Mouse (Mus musculus) heart, embryonic 14.5 days (tissue): ENCODE data around the gene Gbp7. TPM values are rescaled to one million over a fixed set of nuclear protein-coding genes. Genes with fewer than 3 reads are reported as not detected.
"Not testable (repeated sequence)": the region's sequence is repeated elsewhere in the genome, so short reads cannot be mapped to it uniquely, and the experiment has no call there.

Experiments
- ATAC-seq: fragments of 200-750 bp; cut with Nextera tagmentation; 2 replicates; pipeline ENCODE4 v1.8.0; 2017; ENCODE audit warnings: low read depth, moderate TSS enrichment; ENCODE audit not compliant: insufficient number of reproducible peaks, insufficient read depth, low FRiP score
- H3K27ac ChIP-seq, 2 experiments: fragments of 200-500 bp in 1 of 2; fragments of 300-500 bp in 1 of 2; sonication (generic) in 1 of 2; replicated peaks in 1 of 2; 2 replicates each; pipeline ENCODE4 v1.5.1; 2012 to 2014; ENCODE audit warnings: low read depth in 2 of 2, low read length in 2 of 2, control low read depth in 1 of 2, mild to moderate bottlenecking in 1 of 2, mixed read lengths in 1 of 2; ENCODE audit not compliant: control insufficient read depth in 1 of 2, insufficient read depth in 1 of 2
- H3K27me3 ChIP-seq: fragments of 300-500 bp; sonication (generic); 2 replicates; pipeline ENCODE4 v1.6.1; 2014; ENCODE audit warnings: mild to moderate bottlenecking, low read length, control low read depth; ENCODE audit not compliant: control insufficient read depth, insufficient read depth
- H3K36me3 ChIP-seq: fragments of 300-500 bp; sonication (generic); 2 replicates; pipeline ENCODE4 v1.6.1; 2014; ENCODE audit warnings: mild to moderate bottlenecking, control low read depth, low read length, mixed read lengths; ENCODE audit not compliant: control insufficient read depth, insufficient read depth
- H3K4me1 ChIP-seq, 2 experiments: fragments of 200-500 bp in 1 of 2; fragments of 300-500 bp in 1 of 2; sonication (generic) in 1 of 2; 2 replicates each; pipeline ENCODE4 v1.6.1; 2012 to 2014; ENCODE audit warnings: low read length in 2 of 2, control low read depth in 1 of 2, mixed read lengths in 1 of 2; ENCODE audit not compliant: control insufficient read depth in 2 of 2, insufficient read depth in 2 of 2
- H3K4me2 ChIP-seq: fragments of 300-500 bp; sonication (generic); 2 replicates; pipeline ENCODE4 v1.6.1; 2014; ENCODE audit warnings: mild to moderate bottlenecking, low read length
- H3K4me3 ChIP-seq, 2 experiments: fragments of 200-500 bp in 1 of 2; fragments of 300-500 bp in 1 of 2; sonication (generic) in 1 of 2; 2 replicates each; pipeline ENCODE4 v1.5.1; 2012 to 2014; ENCODE audit warnings: low read length in 2 of 2, mild to moderate bottlenecking in 2 of 2, control low read depth in 1 of 2, low read depth in 1 of 2, moderate library complexity in 1 of 2; ENCODE audit not compliant: control insufficient read depth in 1 of 2, insufficient read depth in 1 of 2
- H3K9ac ChIP-seq: fragments of 300-500 bp; sonication (generic); 2 replicates; pipeline ENCODE4 v1.6.1; 2014; ENCODE audit warnings: mild to moderate bottlenecking, low read length
- H3K9me3 ChIP-seq: fragments of 300-500 bp; sonication (generic); 2 replicates; pipeline ENCODE4 v1.6.1; 2016; ENCODE audit warnings: low read length, control low read depth; ENCODE audit not compliant: control insufficient read depth
- WGBS: fragments of 180-500 bp; shearing (Covaris S2); extraction: QIAGEN DNeasy Blood & Tissue Kit; methylation state at CpG from one replicate; pipeline ENCODE4 v1.1.7; 2014; 5-methylcytosine and 5-hydroxymethylcytosine counted together
- polyA plus RNA-seq: library from polyadenylated mRNA; unstranded; fragments of >200 nt; fragmentation: Nextera tagmentation; extraction: Ambion mirVana; gene quantifications from 2 replicates; pipeline ENCODE4 v1.2.1, GENCODE M21; 2014

Gbp7 gene
- polyA plus RNA-seq, 1 experiment from 2014 or later = 2.9 TPM

GRCm38 (mm10) chr3:142498941-142499340 is 31.2 kb upstream of the Gbp7 start:
- Histone ChIP-seq H3K9me3 (no peaks in the 10 kb centered on the region), H3K36me3 (no peaks in the 10 kb centered on the region), H3K4me1 (no peaks in the 10 kb centered on the region), H3K4me3 (no peak overlapping the region), H3K9ac (no peak overlapping the region), H3K27ac (no peak overlapping the region), H3K27me3 (peaks cover 3% of the 10 kb centered on the region; the same call in 1 of the 2 replicates), H3K4me2 (no peak overlapping the region)
- 82% methylated on average over 5 of the region's 5 CpGs for WGBS
- no peak for ATAC-seq

DNA sequence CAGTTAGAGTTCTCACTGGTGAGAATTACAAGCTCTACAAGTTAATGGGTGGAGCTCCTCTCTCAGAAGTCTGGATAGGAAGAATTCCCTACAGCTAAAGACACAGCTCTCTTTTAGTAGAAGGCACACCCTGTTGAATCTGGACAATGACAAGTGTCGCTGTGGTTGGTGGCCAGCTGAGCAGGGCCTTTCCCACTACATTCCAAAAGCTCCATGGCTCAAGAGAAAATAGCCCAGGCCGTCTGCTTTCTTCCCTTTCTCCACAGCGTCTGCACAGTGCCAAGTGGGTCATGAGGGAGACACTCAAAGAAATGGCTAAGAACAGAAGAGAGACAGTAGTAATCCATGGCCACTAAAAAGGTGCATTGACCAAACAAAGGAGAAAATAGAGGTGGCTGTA is 2.0 kb upstream of the Gbp7 start:
- Histone ChIP-seq H3K4me1 (no peaks in the 10 kb centered on the region), H3K27ac (no peak overlapping the region), H3K9ac (no peak overlapping the region), H3K4me2 (no peak overlapping the region), H3K27me3 (no peaks in the 10 kb centered on the region), H3K4me3 (no peak overlapping the region), H3K9me3 (no peaks in the 10 kb centered on the region), H3K36me3 (no peaks in the 10 kb centered on the region)
- 72% methylated on average over 3 of the region's 3 CpGs for WGBS
- ATAC-seq = no peak

DNA sequence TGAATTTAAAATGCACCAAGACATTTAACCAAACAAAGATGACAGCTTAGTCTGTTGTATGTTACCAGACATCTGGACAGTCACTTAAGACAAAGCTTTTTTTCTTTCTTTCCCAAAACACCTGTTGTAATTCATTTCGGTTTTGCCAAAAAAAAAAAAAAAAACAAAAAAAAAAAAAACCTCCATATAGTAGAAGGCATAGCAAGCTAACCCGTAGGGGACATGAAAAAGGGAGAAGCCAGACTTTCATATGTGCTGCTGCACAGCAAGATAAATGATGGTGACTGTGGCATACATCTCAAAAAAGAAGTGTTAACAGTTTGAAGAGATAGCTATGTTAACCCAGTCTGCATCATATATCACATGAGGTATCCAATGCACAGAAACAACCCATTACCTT is 545 bp upstream of the Gbp7 start:
- no peak for ATAC-seq

GRCm38 (mm10) chr3:142531595-142531994 is 1.5 kb downstream of the Gbp7 start:
- Histone ChIP-seq H3K4me2 (no peak overlapping the region), H3K27me3 (no peaks in the 10 kb centered on the region), H3K4me3 (no peak overlapping the region), H3K27ac (no peak overlapping the region), H3K36me3 (no peaks in the 10 kb centered on the region), H3K9ac (no peak overlapping the region), H3K4me1 (no peaks in the 10 kb centered on the region), H3K9me3 (no peaks in the 10 kb centered on the region)
- ATAC-seq = no peak
- 78% methylated on average over 3 of the region's 3 CpGs for WGBS

More for the DNA sequence above, 545 bp upstream of the Gbp7 start:
- Histone ChIP-seq H3K4me1 (no peaks in the 10 kb centered on the region), H3K9me3 (no peaks in the 10 kb centered on the region), H3K4me3 (peak overlapping the region; percentile 56 to 67; a peak in 3 of 4 replicates), H3K27me3 (no peaks in the 10 kb centered on the region), H3K27ac (no peak overlapping the region), H3K36me3 (no peaks in the 10 kb centered on the region), H3K4me2 (peak overlapping the region; percentile 90), H3K9ac (peak overlapping the region; percentile 68)
- 63% methylated on average over 2 of the region's 2 CpGs for WGBS

GRCm38 (mm10) chr3:142533185-142533584 is 3.0 kb downstream of the Gbp7 start:
- WGBS = 83% methylated on average over 3 of the region's 3 CpGs
- Histone ChIP-seq H3K9me3 (no peaks in the 10 kb centered on the region), H3K9ac (no peak overlapping the region), H3K36me3 (no peaks in the 10 kb centered on the region), H3K4me2 (no peak overlapping the region), H3K4me3 (no peak overlapping the region), H3K4me1 (no peaks in the 10 kb centered on the region), H3K27ac (no peak overlapping the region), H3K27me3 (no peaks in the 10 kb centered on the region)
- ATAC-seq = no peak

DNA sequence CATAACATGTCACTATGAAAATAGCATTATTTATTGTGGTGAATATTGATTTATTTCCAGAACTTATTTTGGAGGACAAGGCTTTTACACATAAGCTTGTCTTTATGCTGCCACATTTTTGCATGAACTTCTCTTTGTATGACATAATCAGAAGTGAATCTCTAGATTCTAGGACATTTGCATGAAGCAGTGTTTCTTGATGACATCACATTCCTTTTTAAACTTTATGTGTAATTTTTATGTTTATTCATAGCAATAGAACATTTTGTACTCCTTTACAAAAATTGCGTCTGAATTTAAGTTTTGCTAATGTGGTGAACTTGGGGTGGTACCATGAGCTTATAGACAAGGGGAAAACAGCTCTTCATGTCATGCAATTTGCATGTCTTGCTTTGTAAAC is 5.5 kb downstream of the Gbp7 start:
- H3K27ac ChIP-seq = no peak overlapping the region
- no peak for ATAC-seq
- no peak overlapping the region for H3K4me3 ChIP-seq
- WGBS = 52% methylated on average over 1 of the region's 1 CpGs
- H3K9ac ChIP-seq = no peak overlapping the region
- H3K4me2 ChIP-seq = no peak overlapping the region
- no peaks in the 10 kb centered on the region for H3K9me3 ChIP-seq
- no peaks in the 10 kb centered on the region for H3K27me3 ChIP-seq
- H3K36me3 ChIP-seq = no peaks in the 10 kb centered on the region
- H3K4me1 ChIP-seq = no peaks in the 10 kb centered on the region

DNA sequence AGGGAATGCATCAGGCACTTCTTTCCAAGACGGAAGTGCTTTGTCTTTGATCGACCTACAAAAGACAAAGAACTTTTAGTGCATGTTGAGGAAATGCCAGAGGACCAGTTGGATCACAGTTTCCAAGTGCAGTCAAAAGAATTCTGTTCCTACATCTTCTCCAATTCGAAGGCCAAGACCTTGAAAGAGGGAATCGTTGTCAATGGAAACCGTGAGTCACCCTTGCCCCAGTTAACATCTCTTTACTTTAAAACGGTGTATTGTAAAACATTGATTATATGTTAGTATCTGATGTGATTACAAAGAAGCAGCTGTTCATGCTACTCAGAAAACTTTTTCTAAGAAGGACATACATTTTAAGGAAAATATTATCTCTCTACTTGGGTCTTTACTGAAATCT is 11.2 kb downstream of the Gbp7 start:
- 75% methylated on average over 6 of the region's 6 CpGs for WGBS
- no peak overlapping the region for H3K27ac ChIP-seq
- no peak overlapping the region for H3K9ac ChIP-seq
- no peak overlapping the region for H3K4me3 ChIP-seq
- H3K4me2 ChIP-seq = no peak overlapping the region
- H3K36me3 ChIP-seq = no peaks in the 10 kb centered on the region
- no peaks in the 10 kb centered on the region for H3K9me3 ChIP-seq
- no peaks in the 10 kb centered on the region for H3K27me3 ChIP-seq
- no peak for ATAC-seq
- H3K4me1 ChIP-seq = no peaks in the 10 kb centered on the region

GRCm38 (mm10) chr3:142542776-142543175 is 12.6 kb downstream of the Gbp7 start:
- H3K9ac ChIP-seq, H3K4me2 ChIP-seq: not testable (repeated sequence)
- 85% methylated on average over 12 of the region's 12 CpGs for WGBS

More at GRCm38 (mm10) chr3:142542776-142543175, 12.6 kb downstream of the Gbp7 start:
- not testable (repeated sequence) for H3K4me3 ChIP-seq, H3K4me1 ChIP-seq, H3K9me3 ChIP-seq, H3K36me3 ChIP-seq, H3K27me3 ChIP-seq, ATAC-seq, H3K27ac ChIP-seq
